9 mouse cellular contexts compared by ENCODE assay signal in genomic region chr9:62368256-62368905, GRCm38 (mm10). TPM values are rescaled to one million over a fixed set of nuclear protein-coding genes. Genes with fewer than 3 reads are reported as not detected.
A peak's percentile ranks its signal among the peaks of the same experiment; 100 is the strongest.
DNase-seq lines count a peak whose midpoint lies in the region; ATAC-seq lines count a peak whose summit lies in the region.
"Had no signal": no experiment of that assay in that cellular context is flagged by ENCODE, and none has a peak within 500 bp of the region (broad histone marks: within the 10 kb centered on the region; RNA-seq: fewer than 3 reads in every experiment).

No protein-coding gene starts in this region.

- no peaks in the 10 kb centered on the region for H3K27me3 ChIP-seq in forebrain, embryonic 11.5 days (ENCODE audit: control insufficient read depth, insufficient read depth, low read length)
- H3K27me3 ChIP-seq in forebrain, embryonic 13.5 days: no peaks in the 10 kb centered on the region
- no peaks in the 10 kb centered on the region for H3K27me3 ChIP-seq in embryonic facial prominence, embryonic 13.5 days

- H3K4me1 ChIP-seq in forebrain, embryonic 11.5 days (replicated peaks; ENCODE audit: control insufficient read depth, insufficient read depth, low read length): peaks cover 42% of the 10 kb centered on the region
- peaks cover 80% of the 10 kb centered on the region for H3K4me1 ChIP-seq in forebrain, embryonic 13.5 days
- H3K4me1 ChIP-seq in embryonic facial prominence, embryonic 13.5 days: peaks cover 75% of the 10 kb centered on the region

- H3K4me3 ChIP-seq in forebrain, embryonic 11.5 days (ENCODE audit: low read depth, low read length): no peak overlapping the region
- H3K4me3 ChIP-seq in forebrain, embryonic 13.5 days: no peak overlapping the region
- no peak overlapping the region for H3K4me3 ChIP-seq in embryonic facial prominence, embryonic 13.5 days

- H3K9ac ChIP-seq in forebrain, embryonic 11.5 days (ENCODE audit: low read length): peak overlapping the region; percentile 16; the same call in 1 of the 2 replicates
- H3K9ac ChIP-seq in forebrain, embryonic 13.5 days: no peak overlapping the region
- no peak overlapping the region for H3K9ac ChIP-seq in embryonic facial prominence, embryonic 13.5 days

- H3K4me2 ChIP-seq in forebrain, embryonic 11.5 days (ENCODE audit: low read depth, low read length, severe bottlenecking): no peak overlapping the region
- H3K4me2 ChIP-seq in forebrain, embryonic 13.5 days: no peak overlapping the region
- H3K4me2 ChIP-seq in embryonic facial prominence, embryonic 13.5 days: no peak overlapping the region

- 80% methylated on average over 6 of the region's 6 CpGs for WGBS in forebrain, embryonic 11.5 days
- 80% methylated on average over 6 of the region's 6 CpGs for WGBS in forebrain, embryonic 13.5 days
- WGBS in embryonic facial prominence, embryonic 13.5 days: 80% methylated on average over 6 of the region's 6 CpGs

- no peak for DNase-seq in forebrain, embryonic 11.5 days (ENCODE audit: low spot score)
- DNase-seq in CD4-positive helper T cell, adult 2 months (ENCODE audit: low read depth, low spot score): peak; percentile 57
- DNase-seq in kidney, postnatal 10 days: peak; percentile 46
- DNase-seq in Muller cell, postnatal 12 days (ENCODE audit: inconsistent ontology term): no peak
- no peak for DNase-seq in spleen, adult 18-20 months
- DNase-seq in left cerebral cortex, adult 11 months (ENCODE audit: low spot score): no peak
- DNase-seq: embryo, embryonic 11 days had no signal

- H3K9me3 ChIP-seq in forebrain, embryonic 11.5 days (ENCODE audit: control insufficient read depth, low read length): no peaks in the 10 kb centered on the region
- no peaks in the 10 kb centered on the region for H3K9me3 ChIP-seq in forebrain, embryonic 13.5 days (replicated peaks)
- no peaks in the 10 kb centered on the region for H3K9me3 ChIP-seq in embryonic facial prominence, embryonic 13.5 days

- H3K27ac ChIP-seq in forebrain, embryonic 11.5 days (ENCODE audit: low read depth, low read length): no peak overlapping the region
- no peak overlapping the region; the same call in 1 of the 2 replicates for H3K27ac ChIP-seq in forebrain, embryonic 13.5 days
- peak overlapping the region; percentile 33; the same call in 1 of the 2 replicates for H3K27ac ChIP-seq in embryonic facial prominence, embryonic 13.5 days

- no peak for ATAC-seq in forebrain, embryonic 11.5 days (replicated peaks; ENCODE audit: low FRiP score)
- ATAC-seq in forebrain, embryonic 13.5 days: no peak
- ATAC-seq in embryonic facial prominence, embryonic 13.5 days (ENCODE audit: insufficient number of reproducible peaks, insufficient read depth, low FRiP score, low TSS enrichment, low read depth): no peak

- peaks cover 3% of the 10 kb centered on the region; the same call in 1 of the 2 replicates for H3K36me3 ChIP-seq in forebrain, embryonic 11.5 days (ENCODE audit: control insufficient read depth, insufficient read depth, low read length)
- H3K36me3 ChIP-seq in forebrain, embryonic 13.5 days (ENCODE audit: poor library complexity, severe bottlenecking): peaks cover 22% of the 10 kb centered on the region
- peaks cover 22% of the 10 kb centered on the region for H3K36me3 ChIP-seq in embryonic facial prominence, embryonic 13.5 days

RNA-seq across cellular contexts. Expression of gene Anp32a, which starts 27.3 kb away (rescaled TPM):
- 145 and 184 TPM in 2 replicates for polyA plus RNA-seq in forebrain, embryonic 11.5 days (2014; fragmentation: Nextera tagmentation; extraction: Ambion mirVana)
- polyA plus RNA-seq in forebrain, embryonic 13.5 days (2015; fragmentation: Nextera tagmentation; extraction: Ambion mirVana): 254 and 256 TPM in 2 replicates
- polyA plus RNA-seq in embryonic facial prominence, embryonic 13.5 days (2015; fragmentation: Nextera tagmentation; extraction: Ambion mirVana): 237 and 292 TPM in 2 replicates

Comparison
In these comparisons a context has a peak if more than half of its experiments do, and no peak if none do; other contexts are left out.
1. DNase-seq: peak in CD4-positive helper T cell, adult 2 months (single experiment) and kidney, postnatal 10 days (single experiment); none in forebrain, embryonic 11.5 days (single experiment), Muller cell, postnatal 12 days (single experiment), spleen, adult 18-20 months (0 of 2) and left cerebral cortex, adult 11 months (single experiment).